Mouse (Mus musculus) cerebellum, adult 2 months (tissue): ENCODE data around the gene Pin4. TPM values are rescaled to one million over a fixed set of nuclear protein-coding genes. Genes with fewer than 3 reads are reported as not detected.

Source experiments
- DNase-seq, 2 experiments: peaks; one replicate each; pipeline ENCODE4 v3.0.0; 2021
- H3K27ac ChIP-seq: fragments of 200-500 bp; 2 replicates; pipeline ENCODE4 v1.5.1; 2012; ENCODE audit warnings: low read length, control low read depth, inconsistent platforms; ENCODE audit not compliant: insufficient read depth
- H3K27me3 ChIP-seq: fragments of 200-500 bp; 2 replicates; pipeline ENCODE4 v1.6.1; 2012; ENCODE audit warnings: inconsistent platforms, mild to moderate bottlenecking, low read length, moderate library complexity; ENCODE audit not compliant: control insufficient read depth, insufficient read depth
- H3K4me1 ChIP-seq: fragments of 200-500 bp; 2 replicates; pipeline ENCODE4 v1.6.1; 2011; ENCODE audit warnings: low read length; ENCODE audit not compliant: control insufficient read depth, insufficient read depth
- H3K4me3 ChIP-seq: fragments of 200-500 bp; replicated peaks from 2 replicates; pipeline ENCODE3; 2011; ENCODE audit warnings: mild to moderate bottlenecking, low read depth, low read length, control low read depth; ENCODE audit not compliant: insufficient read depth
- CTCF ChIP-seq: fragments of 200-500 bp; IDR thresholded peaks from 2 replicates; pipeline ENCODE4 v1.5.1; 2011; ENCODE audit warnings: low read depth, mild to moderate bottlenecking, control low read depth, low read length, moderate library complexity, borderline replicate concordance; ENCODE audit not compliant: insufficient read depth
- POLR2A ChIP-seq: fragments of 200-500 bp; IDR thresholded peaks from 2 replicates; pipeline ENCODE4 v1.6.1; 2011; ENCODE audit warnings: low read length, control low read depth, borderline replicate concordance; ENCODE audit not compliant: insufficient read depth
- WGBS: fragments of 180-500 bp; shearing (Covaris S2); methylation state at CpG from one replicate; pipeline ENCODE4 v1.1.7; 2018; 5-methylcytosine and 5-hydroxymethylcytosine counted together
- polyA plus RNA-seq: library from polyadenylated mRNA; depleted of rRNA; stranded (reverse); fragments of >200 nt; gene quantifications from 2 replicates; pipeline ENCODE4 v1.2.3, GENCODE M21; 2012; rRNA removed

Pin4 gene
- 42.2 and 51.5 TPM in 2 replicates for polyA plus RNA-seq

GRCm38 (mm10) chrX:102119042-102119864 lies at the start of gene Pin4:
TSS of gene Pin4 (plus strand) at chrX:102119447.
- DNase-seq, result peak; percentile 91 to 97
- WGBS, result 8% methylated on average over 30 of the region's 30 CpGs
- Histone ChIP-seq H3K4me3 (peak within 1 kb of the TSS; percentile 97), H3K4me1 (no peaks in the 10 kb centered on the region), H3K27me3 (no peaks in the 10 kb centered on the region), H3K27ac (no peak within 1 kb of the TSS)
- TF ChIP-seq POLR2A (peak; percentile 21; the same call in 1 of the 2 replicates), CTCF (0 out of 2 replicates have a peak, but pooled peaks have one; percentile 12)

- Histone ChIP-seq H3K27ac (no peak within 1 kb of the TSS), H3K27me3 (no peaks in the 10 kb centered on the region), H3K4me3 (peak within 1 kb of the TSS; percentile 47), H3K4me1 (peaks cover 5% of the 10 kb centered on the region; the same call in 1 of the 2 replicates)
- no peak for TF ChIP-seq POLR2A
- no peak for TF ChIP-seq CTCF
- WGBS, result 11% methylated on average over 59 of the region's 61 CpGs
- DNase-seq, result peak; percentile 58 to 60
Measured at GRCm38 (mm10) chrX:102070591-102071471, 48.4 kb upstream of the Pin4 start, which contains the start of gene Rtl5. TSS of gene Rtl5 (minus strand) at chrX:102071304.

GRCm38 (mm10) chrX:102071517-102071916 lies 47.7 kb upstream of the Pin4 start:
- WGBS, result 28% methylated on average over 2 of the region's 2 CpGs
- Histone ChIP-seq H3K4me1 (peaks cover 3% of the 10 kb centered on the region; the same call in 1 of the 2 replicates), H3K4me3 (peak overlapping the region; percentile 47), H3K27ac (no peak overlapping the region), H3K27me3 (no peaks in the 10 kb centered on the region)
- TF ChIP-seq CTCF (no peak), POLR2A (no peak)
- DNase-seq, result no peak

GRCm38 (mm10) chrX:102073605-102074325 lies 45.5 kb upstream of the Pin4 start:
- TF ChIP-seq CTCF, result no peak
- no peak for TF ChIP-seq POLR2A
- Histone ChIP-seq H3K4me1 (peaks cover 10% of the 10 kb centered on the region), H3K27me3 (no peaks in the 10 kb centered on the region), H3K27ac (no peak overlapping the region), H3K4me3 (no peak overlapping the region)
- 66% methylated on average over 14 of the region's 14 CpGs for WGBS
- DNase-seq, result no peak

- 80% methylated on average over 5 of the region's 5 CpGs for WGBS
- H3K27ac ChIP-seq, result no peak overlapping the region
- TF ChIP-seq POLR2A, result no peak
- TF ChIP-seq CTCF, result no peak
- H3K4me3 ChIP-seq, result no peak overlapping the region
- H3K27me3 ChIP-seq, result no peaks in the 10 kb centered on the region
- peaks cover 10% of the 10 kb centered on the region for H3K4me1 ChIP-seq
- DNase-seq, result no peak
Measured at GRCm38 (mm10) chrX:102074435-102074834, 44.8 kb upstream of the Pin4 start.

- Histone ChIP-seq H3K27ac (no peak overlapping the region), H3K4me1 (peaks cover 10% of the 10 kb centered on the region), H3K4me3 (no peak overlapping the region), H3K27me3 (no peaks in the 10 kb centered on the region)
- no peak for TF ChIP-seq CTCF
- no peak for TF ChIP-seq POLR2A
- 69% methylated on average over 4 of the region's 4 CpGs for WGBS
- DNase-seq, result no peak
Measured at GRCm38 (mm10) chrX:102075158-102075557, 44.1 kb upstream of the Pin4 start.

- Histone ChIP-seq H3K27ac (no peak overlapping the region), H3K4me1 (peaks cover 16% of the 10 kb centered on the region), H3K27me3 (no peaks in the 10 kb centered on the region), H3K4me3 (no peak overlapping the region)
- 26% methylated on average over 7 of the region's 7 CpGs for WGBS
- peak; percentile 33 to 69 for DNase-seq
- TF ChIP-seq POLR2A (no peak), CTCF (no peak)
Measured at GRCm38 (mm10) chrX:102076886-102077765, 42.1 kb upstream of the Pin4 start.
